Mouse (Mus musculus): ENCODE results near the gene Rarres1.

- TF ChIP-seq POLR2A (IDR thresholded peaks at IDR 0.05; ENCODE audit: borderline replicate concordance, low read depth, low read length) = no peak
- TF ChIP-seq CTCF (IDR thresholded peaks at IDR 0.05; ENCODE audit: low read depth, low read length) = no peak
Measured at GRCm38 (mm10) chr3:67512807-67513206, 2.5 kb downstream of the Rarres1 start.
